Mouse (Mus musculus): ENCODE data around the gene Dnaja3. TPM values are rescaled to one million over a fixed set of nuclear protein-coding genes. Genes with fewer than 3 reads are reported as not detected.
"Not testable (repeated sequence)": the region's sequence is repeated elsewhere in the genome, so short reads cannot be mapped to it uniquely, and the experiment has no call there.

Gene Dnaja3
- polyA plus RNA-seq, 1 experiment from 2014 or later, result 62.6 TPM

DNA sequence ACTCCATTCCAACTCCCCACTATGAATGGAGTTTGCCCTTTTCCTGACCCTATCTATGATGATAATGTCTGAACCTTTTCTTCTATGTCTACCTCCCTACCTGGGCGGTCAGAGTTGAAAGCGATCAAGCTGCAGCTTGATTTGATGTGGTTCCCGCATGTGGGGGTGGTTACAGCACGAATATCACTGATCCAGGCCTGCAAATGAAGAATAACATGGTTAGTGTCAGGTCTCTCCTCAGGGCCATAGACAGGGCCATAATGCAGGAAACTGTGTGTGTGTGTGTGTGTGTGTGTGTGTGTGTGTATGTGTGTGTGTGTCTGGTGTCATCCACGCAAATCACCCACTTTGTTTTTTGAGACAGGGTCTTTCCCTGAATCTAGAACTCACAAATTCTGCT is 37.0 kb downstream of the Dnaja3 start:
- H3K9ac ChIP-seq, result no peak overlapping the region
- H3K9me3 ChIP-seq (replicated peaks), result no peaks in the 10 kb centered on the region
- ATAC-seq (ENCODE audit: insufficient number of reproducible peaks, low FRiP score, low TSS enrichment, low read depth), result no peak
- H3K27me3 ChIP-seq, result no peaks in the 10 kb centered on the region
- H3K36me3 ChIP-seq, result peaks cover 20% of the 10 kb centered on the region
- WGBS, result 93% methylated on average over 5 of the region's 5 CpGs
- no peak overlapping the region for H3K4me2 ChIP-seq (replicated peaks)
- H3K4me1 ChIP-seq, result peaks cover 16% of the 10 kb centered on the region
- H3K4me3 ChIP-seq (replicated peaks), result no peak overlapping the region
- no peak overlapping the region for H3K27ac ChIP-seq (replicated peaks)

- H3K9me3 ChIP-seq (replicated peaks), result no peaks in the 10 kb centered on the region
- peaks cover 20% of the 10 kb centered on the region for H3K36me3 ChIP-seq
- no peak for ATAC-seq (ENCODE audit: insufficient number of reproducible peaks, low FRiP score, low TSS enrichment, low read depth)
- 82% methylated on average over 5 of the region's 5 CpGs for WGBS
- no peak overlapping the region for H3K27ac ChIP-seq (replicated peaks)
- no peak overlapping the region for H3K9ac ChIP-seq
- peaks cover 21% of the 10 kb centered on the region for H3K4me1 ChIP-seq
- 0 out of 2 replicates have a peak overlapping the region, but pooled peaks have one; percentile 72 for H3K4me3 ChIP-seq (replicated peaks)
- H3K27me3 ChIP-seq, result no peaks in the 10 kb centered on the region
- 0 out of 2 replicates have a peak overlapping the region, but pooled peaks have one; percentile 96 for H3K4me2 ChIP-seq (replicated peaks)
Observed at GRCm38 (mm10) chr16:4678080-4678479, 38.3 kb downstream of the Dnaja3 start.

GRCm38 (mm10) chr16:4679121-4680018 is 39.6 kb downstream of the Dnaja3 start, which contains the start of gene Coro7:
TSS of gene Coro7 (minus strand) at chr16:4679777.
- Histone ChIP-seq H3K9me3 (replicated peaks) (no peaks in the 10 kb centered on the region), H3K27ac (replicated peaks) (no peak within 1 kb of the TSS), H3K4me1 (peaks cover 24% of the 10 kb centered on the region), H3K27me3 (no peaks in the 10 kb centered on the region), H3K9ac (peak within 1 kb of the TSS; percentile 48), H3K4me3 (replicated peaks) (peak within 1 kb of the TSS; percentile 72), H3K4me2 (replicated peaks) (peak within 1 kb of the TSS; percentile 96), H3K36me3 (peaks cover 17% of the 10 kb centered on the region)
- under 1% methylated on average over 47 of the region's 47 CpGs for WGBS
- peak; percentile 89 for ATAC-seq (ENCODE audit: insufficient number of reproducible peaks, low FRiP score, low TSS enrichment, low read depth)

- not testable (repeated sequence) for H3K27me3 ChIP-seq; H3K27ac ChIP-seq (replicated peaks); H3K9me3 ChIP-seq (replicated peaks); H3K4me2 ChIP-seq (replicated peaks); H3K9ac ChIP-seq; ATAC-seq (ENCODE audit: insufficient number of reproducible peaks, low FRiP score, low TSS enrichment, low read depth); H3K4me3 ChIP-seq (replicated peaks); H3K36me3 ChIP-seq
- WGBS, result 74% methylated on average over 3 of the region's 3 CpGs
- H3K4me1 ChIP-seq, result peaks cover 35% of the 10 kb centered on the region
Observed at GRCm38 (mm10) chr16:4680922-4681455, 41.2 kb downstream of the Dnaja3 start.

DNA sequence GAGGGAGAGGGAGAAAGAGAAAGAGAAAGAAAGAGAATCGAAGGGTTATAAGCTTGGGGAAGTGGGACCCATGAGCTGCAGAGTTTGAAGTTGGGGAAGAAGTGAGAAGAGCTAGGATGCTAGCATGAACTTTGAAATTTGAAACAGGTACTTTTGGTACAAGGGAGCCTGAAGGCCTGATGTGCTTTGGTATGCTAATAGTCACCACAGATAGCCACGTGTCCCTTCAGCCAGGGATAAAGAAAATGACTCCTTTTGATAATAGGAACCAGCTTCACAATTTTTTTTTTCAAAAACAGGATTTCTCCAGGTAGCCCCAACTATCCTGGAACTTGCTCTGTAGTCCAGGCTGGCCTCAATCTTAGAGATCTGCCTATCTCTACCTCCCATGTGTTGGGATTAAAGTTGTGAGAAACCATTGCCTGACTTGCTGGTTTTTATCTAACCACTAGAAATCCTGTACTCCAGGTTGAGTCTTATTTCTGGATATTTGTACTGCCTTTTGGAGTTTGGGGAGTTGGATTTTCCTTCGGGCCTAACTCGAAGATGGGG is 42.9 kb downstream of the Dnaja3 start:
- H3K9ac ChIP-seq, result no peak overlapping the region
- peaks cover 7% of the 10 kb centered on the region for H3K36me3 ChIP-seq
- 67% methylated on average over 4 of the region's 4 CpGs for WGBS
- ATAC-seq (ENCODE audit: insufficient number of reproducible peaks, low FRiP score, low TSS enrichment, low read depth), result no peak
- H3K4me2 ChIP-seq (replicated peaks), result peak overlapping the region; percentile 89
- H3K9me3 ChIP-seq (replicated peaks), result no peaks in the 10 kb centered on the region
- peak overlapping the region; percentile 99; the same call in 1 of the 2 replicates for H3K4me3 ChIP-seq (replicated peaks)
- no peaks in the 10 kb centered on the region for H3K27me3 ChIP-seq
- peaks cover 34% of the 10 kb centered on the region for H3K4me1 ChIP-seq
- H3K27ac ChIP-seq (replicated peaks), result peak overlapping the region; percentile 95

- H3K4me1 ChIP-seq, result peaks cover 29% of the 10 kb centered on the region
- H3K4me3 ChIP-seq (replicated peaks), result peak overlapping the region; percentile 99
- WGBS, result 11% methylated on average over 9 of the region's 9 CpGs
- H3K9me3 ChIP-seq (replicated peaks), result no peaks in the 10 kb centered on the region
- peaks cover 12% of the 10 kb centered on the region for H3K36me3 ChIP-seq
- H3K27me3 ChIP-seq, result no peaks in the 10 kb centered on the region
- ATAC-seq (ENCODE audit: insufficient number of reproducible peaks, low FRiP score, low TSS enrichment, low read depth), result no peak
- H3K4me2 ChIP-seq (replicated peaks), result peak overlapping the region; percentile 89
- H3K27ac ChIP-seq (replicated peaks), result peak overlapping the region; percentile 95
- H3K9ac ChIP-seq, result peak overlapping the region; percentile 27; the same call in 1 of the 2 replicates
Observed at GRCm38 (mm10) chr16:4683193-4683580, 43.4 kb downstream of the Dnaja3 start.

DNA sequence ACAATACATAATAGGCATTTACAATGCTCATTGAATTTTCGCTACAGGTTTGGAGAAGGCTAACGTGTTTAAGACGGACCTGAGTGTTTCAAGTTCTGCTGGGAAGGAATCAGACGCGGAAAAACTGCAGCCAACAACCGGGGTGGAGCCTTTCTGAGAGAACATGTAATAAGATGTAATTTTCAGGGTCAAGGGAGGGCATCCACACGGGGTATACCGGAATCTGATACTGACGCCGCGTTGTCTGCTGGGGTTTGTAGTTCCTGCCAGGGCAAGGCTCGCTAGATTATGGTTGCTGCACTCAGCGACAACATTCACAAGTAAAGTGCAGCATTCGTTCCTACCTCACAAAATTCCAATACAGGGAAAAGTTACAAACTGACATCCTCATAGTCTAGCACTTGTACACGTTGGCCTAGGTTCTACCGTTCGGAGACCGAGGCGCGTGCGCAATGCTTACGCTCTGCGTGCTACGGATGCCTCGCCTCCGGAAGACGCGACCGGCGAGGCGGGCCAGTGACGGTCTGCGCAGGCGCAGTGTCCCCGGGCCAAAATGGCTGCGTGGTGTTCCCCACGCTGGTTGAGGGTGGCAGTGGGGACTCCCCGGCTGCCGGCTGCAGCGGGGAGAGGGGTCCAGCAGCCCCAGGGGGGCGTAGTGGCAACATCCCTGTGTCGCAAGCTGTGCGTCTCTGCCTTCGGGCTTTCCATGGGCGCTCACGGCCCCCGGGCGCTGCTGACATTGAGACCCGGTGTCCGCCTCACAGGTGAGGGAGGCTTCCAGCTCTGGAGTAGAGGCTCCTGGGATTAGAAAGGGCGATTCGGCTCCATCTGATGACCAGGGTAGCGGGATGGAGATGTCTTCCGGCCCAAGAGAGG is 44.0 kb downstream of the Dnaja3 start:
- peak overlapping the region; percentile 99 for H3K4me3 ChIP-seq (replicated peaks)
- under 1% methylated on average over 54 of the region's 54 CpGs for WGBS

GRCm38 (mm10) chr16:4684457-4684791 is 44.6 kb downstream of the Dnaja3 start:
- Histone ChIP-seq H3K9ac (peak overlapping the region; percentile 96), H3K36me3 (peaks cover 22% of the 10 kb centered on the region), H3K27ac (replicated peaks) (peak overlapping the region; percentile 95; the same call in 1 of the 2 replicates), H3K4me3 (replicated peaks) (peak overlapping the region; percentile 99), H3K27me3 (no peaks in the 10 kb centered on the region), H3K9me3 (replicated peaks) (no peaks in the 10 kb centered on the region), H3K4me1 (peaks cover 19% of the 10 kb centered on the region), H3K4me2 (replicated peaks) (peak overlapping the region; percentile 89)
- ATAC-seq (ENCODE audit: insufficient number of reproducible peaks, low FRiP score, low TSS enrichment, low read depth), result no peak
- 3% methylated on average over 9 of the region's 9 CpGs for WGBS

More for the DNA sequence above, 44.0 kb downstream of the Dnaja3 start:
- Histone ChIP-seq H3K4me2 (replicated peaks) (peak overlapping the region; percentile 89), H3K27me3 (no peaks in the 10 kb centered on the region), H3K4me1 (peaks cover 23% of the 10 kb centered on the region), H3K9me3 (replicated peaks) (no peaks in the 10 kb centered on the region), H3K27ac (replicated peaks) (peak overlapping the region; percentile 95), H3K36me3 (peaks cover 16% of the 10 kb centered on the region), H3K9ac (peak overlapping the region; percentile 96)
- peak; percentile 88 for ATAC-seq (ENCODE audit: insufficient number of reproducible peaks, low FRiP score, low TSS enrichment, low read depth)

DNA sequence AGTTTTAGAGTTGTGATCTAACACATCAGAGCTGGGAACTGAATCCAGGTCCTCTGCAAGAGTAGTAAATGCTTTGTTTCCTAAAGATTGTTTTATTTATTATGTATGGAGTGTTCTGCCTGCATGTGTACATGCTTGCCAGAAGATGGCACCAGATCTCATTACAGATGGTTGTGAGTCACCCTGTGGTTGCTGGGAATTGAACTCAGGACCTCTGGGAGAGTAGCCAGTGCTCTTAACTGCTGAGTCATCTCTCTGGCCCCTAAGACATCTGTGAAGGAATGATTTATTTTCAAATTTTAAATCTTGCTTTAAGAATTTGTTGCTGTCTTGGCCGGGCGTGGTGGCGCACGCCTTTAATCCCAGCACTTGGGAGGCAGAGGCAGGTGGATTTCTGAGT is 49.6 kb downstream of the Dnaja3 start:
- Histone ChIP-seq H3K36me3 (peaks cover 66% of the 10 kb centered on the region), H3K4me1 (peaks cover 11% of the 10 kb centered on the region)
- H3K4me3 ChIP-seq (replicated peaks); H3K27me3 ChIP-seq; H3K9me3 ChIP-seq (replicated peaks); H3K4me2 ChIP-seq (replicated peaks); H3K9ac ChIP-seq; ATAC-seq (ENCODE audit: insufficient number of reproducible peaks, low FRiP score, low TSS enrichment, low read depth); H3K27ac ChIP-seq (replicated peaks): not testable (repeated sequence)
- whole genome bisulfite sequencing, result 93% methylated on average over 4 of the region's 4 CpGs

GRCm38 (mm10) chr16:4701211-4701610 is 61.4 kb downstream of the Dnaja3 start:
- Histone ChIP-seq H3K4me1 (no peaks in the 10 kb centered on the region), H3K27me3 (no peaks in the 10 kb centered on the region), H3K36me3 (peaks cover 91% of the 10 kb centered on the region), H3K27ac (replicated peaks) (no peak overlapping the region), H3K9ac (no peak overlapping the region), H3K4me2 (replicated peaks) (no peak overlapping the region), H3K4me3 (replicated peaks) (no peak overlapping the region), H3K9me3 (replicated peaks) (no peaks in the 10 kb centered on the region)
- ATAC-seq (ENCODE audit: insufficient number of reproducible peaks, low FRiP score, low TSS enrichment, low read depth), result no peak
- 90% methylated on average over 3 of the region's 3 CpGs for WGBS

Measured in embryonic facial prominence, embryonic 15.5 days (tissue).